Mouse (Mus musculus) duodenum, adult 2 months (tissue): ENCODE results near the gene Tead3. TPM values are rescaled to one million over a fixed set of nuclear protein-coding genes. Genes with fewer than 3 reads are reported as not detected.

Experiments
- polyA plus RNA-seq: library from polyadenylated mRNA; depleted of rRNA; stranded (reverse); fragments of >200 nt; gene quantifications from 2 replicates; pipeline ENCODE4 v1.2.3, GENCODE M21; 2012; ENCODE audit warnings: low replicate concordance; rRNA removed

Gene Tead3
- 32.1 and 38.6 TPM in 2 replicates for polyA plus RNA-seq

GRCm38 (mm10) chr17:28350466-28351352 is at the start of gene Tead3:
Gene Tead3 (minus strand): TSS chr17:28350817.

GRCm38 (mm10) chr17:28365122-28365521 is 14.5 kb upstream of the Tead3 start, which contains the start of gene Tulp1:
Gene Tulp1 (minus strand): TSS chr17:28365222.

GRCm38 (mm10) chr17:28328366-28328928 is 22.2 kb downstream of the Tead3 start, which contains the start of gene Rpl10a:
Gene Rpl10a (plus strand): TSS chr17:28328471.

GRCm38 (mm10) chr17:28313212-28313879 is 37.3 kb downstream of the Tead3 start, which contains the start of gene Fance:
Gene Fance (plus strand): TSS chr17:28313519.

Other genes starting within 250 kb of the Tead3 start
- gene Scube3, start 208.7 kb downstream of the Tead3 start, polyA plus RNA-seq = 0.33 and 0.59 TPM in 2 replicates
- gene Zfp523, start 173.7 kb downstream of the Tead3 start, polyA plus RNA-seq = 33.5 and 45.7 TPM in 2 replicates
- 5.6 and 8.4 TPM in 2 replicates for gene Def6, start 143.0 kb downstream of the Tead3 start, polyA plus RNA-seq
- 215 and 239 TPM in 2 replicates for gene Ppard, start 118.1 kb downstream of the Tead3 start, polyA plus RNA-seq
- 14.8 and 18.3 TPM in 2 replicates for gene Fance, start 37.3 kb downstream of the Tead3 start, polyA plus RNA-seq
- gene Rpl10a, start 22.3 kb downstream of the Tead3 start, polyA plus RNA-seq = 2,176 and 2,371 TPM in 2 replicates
- 0.93 and 1.6 TPM in 2 replicates for gene Tulp1, start 14.4 kb upstream of the Tead3 start, polyA plus RNA-seq
- gene Fkbp5, start 166.7 kb upstream of the Tead3 start, polyA plus RNA-seq = 3.4 and 8.9 TPM in 2 replicates
- not detected in 2 replicates for gene Armc12, start 180.0 kb upstream of the Tead3 start, polyA plus RNA-seq
- not detected in 2 replicates for gene Clpsl2, start 198.6 kb upstream of the Tead3 start, polyA plus RNA-seq
- 1,018 and 10,312 TPM in 2 replicates for gene Clps, start 209.9 kb upstream of the Tead3 start, polyA plus RNA-seq
- gene Lhfpl5, start 224.8 kb upstream of the Tead3 start, polyA plus RNA-seq = 0.72 and 1.00 TPM in 2 replicates